In genomic region chr1:54438340-54439079, GRCm38 (mm10) we compare ENCODE assay signal across 7 mouse cellular contexts. TPM values are rescaled to one million over a fixed set of nuclear protein-coding genes. Genes with fewer than 3 reads are reported as not detected.
DNase-seq lines count a peak whose midpoint lies in the region; ATAC-seq lines count a peak whose summit lies in the region.

Gene Gtf3c3, minus strand, starts transcription at chr1:54438971.

- peak within 1 kb of the TSS; percentile 87 for H3K27ac ChIP-seq in limb, embryonic 10.5 days
- no peak within 1 kb of the TSS for H3K27ac ChIP-seq in midbrain, embryonic 13.5 days

- H3K4me1 ChIP-seq in limb, embryonic 10.5 days = 0 out of 2 replicates have a peak, but pooled peaks cover 3% of the 10 kb centered on the region
- peaks cover 21% of the 10 kb centered on the region for H3K4me1 ChIP-seq in midbrain, embryonic 13.5 days (replicated peaks)

- H3K9me3 ChIP-seq in limb, embryonic 10.5 days (replicated peaks) = no peaks in the 10 kb centered on the region
- no peaks in the 10 kb centered on the region for H3K9me3 ChIP-seq in midbrain, embryonic 13.5 days

- peak within 1 kb of the TSS; percentile 83 for H3K4me2 ChIP-seq in midbrain, embryonic 13.5 days (replicated peaks)

- ATAC-seq in granulocyte monocyte progenitor cell, adult 5-6 weeks (replicated peaks; ENCODE audit: poor library complexity, severe bottlenecking) = peak; percentile 97
- peak; percentile 99 for ATAC-seq in midbrain, embryonic 13.5 days

- H3K9ac ChIP-seq in midbrain, embryonic 13.5 days (replicated peaks) = peak within 1 kb of the TSS; percentile 88

- 5% methylated on average over 39 of the region's 39 CpGs for WGBS in limb, embryonic 10.5 days
- WGBS in midbrain, embryonic 13.5 days = 3% methylated on average over 39 of the region's 39 CpGs

- peaks cover 21% of the 10 kb centered on the region for H3K36me3 ChIP-seq in limb, embryonic 10.5 days
- H3K36me3 ChIP-seq in midbrain, embryonic 13.5 days = peaks cover 4% of the 10 kb centered on the region

- H3K4me3 ChIP-seq in limb, embryonic 10.5 days = peak within 1 kb of the TSS; percentile 78
- peak within 1 kb of the TSS; percentile 77 for H3K4me3 ChIP-seq in midbrain, embryonic 13.5 days (replicated peaks)

- peak; percentile 56 for DNase-seq in adrenal gland, adult 8-10 months
- DNase-seq in embryo, embryonic 9.5 days (ENCODE audit: extremely low spot score) = peak; percentile 83
- DNase-seq in kidney, adult 11 months = peak; percentile 71
- peak; percentile 84 for DNase-seq in limb, embryonic 10.5 days (ENCODE audit: low spot score)
- peak; percentile 47 for DNase-seq in spleen, adult 12 weeks (ENCODE audit: low spot score)

- no peaks in the 10 kb centered on the region for H3K27me3 ChIP-seq in limb, embryonic 10.5 days (ENCODE audit: low read depth, poor library complexity, severe bottlenecking)
- H3K27me3 ChIP-seq in midbrain, embryonic 13.5 days = no peaks in the 10 kb centered on the region

RNA-seq across cellular contexts. Expression of gene Gtf3c3, which starts in this region (rescaled TPM):
- total RNA-seq in adrenal gland, adult 8-10 months (2022) = 10 to 100 TPM; 21.8 to 24.7 (median 23.5) TPM
- total RNA-seq in granulocyte monocyte progenitor cell, adult 5-6 weeks (2014; fragmentation: Nextera tagmentation) = 11.5 and 17.6 TPM in 2 replicates
- total RNA-seq in granulocyte monocyte progenitor cell, adult 5-6 weeks (2017) = 40.4 and 49.3 TPM in 2 replicates
- polyA plus RNA-seq in limb, embryonic 10.5 days (2016; fragmentation: Nextera tagmentation; extraction: Ambion mirVana) = 29.8 and 34.5 TPM in 2 replicates
- 24.8 and 26.9 TPM in 2 replicates for polyA plus RNA-seq in midbrain, embryonic 13.5 days (2015; fragmentation: Nextera tagmentation; extraction: Ambion mirVana)
